Mouse (Mus musculus) liver, embryonic 14.5 days (tissue): Measurements from ENCODE around the gene Scd4. TPM values are rescaled to one million over a fixed set of nuclear protein-coding genes. Genes with fewer than 3 reads are reported as not detected.

Source experiments
- ATAC-seq: fragments of 200-750 bp; cut with Nextera tagmentation; 2 replicates; pipeline ENCODE4 v1.8.0; 2017; ENCODE audit warnings: moderate number of reproducible peaks, mild to moderate bottlenecking, moderate library complexity; ENCODE audit not compliant: insufficient read depth
- DNase-seq, 3 experiments: peaks; one replicate each; pipeline ENCODE4 v3.0.0-alpha.2; 2012 to 2013; ENCODE audit warnings: low read depth in 3 of 3, low spot score in 3 of 3
- H3K27ac ChIP-seq: fragments of 300-500 bp; sonication (generic); 2 replicates; pipeline ENCODE4 v1.5.1; 2014; ENCODE audit warnings: moderate library complexity, mild to moderate bottlenecking, control low read depth, inconsistent platforms
- H3K27me3 ChIP-seq: fragments of 300-500 bp; sonication (generic); 2 replicates; pipeline ENCODE4 v1.6.1; 2014; ENCODE audit warnings: mild to moderate bottlenecking, low read length, moderate library complexity; ENCODE audit not compliant: control insufficient read depth, insufficient read depth
- H3K36me3 ChIP-seq: fragments of 300-500 bp; sonication (generic); replicated peaks from 2 replicates; pipeline ENCODE4 v1.6.1; 2014; ENCODE audit warnings: low read depth; ENCODE audit not compliant: control insufficient read depth, insufficient read depth
- H3K4me1 ChIP-seq, 2 experiments: fragments of 200-500 bp in 1 of 2; fragments of 300-500 bp in 1 of 2; sonication (generic) in 1 of 2; replicated peaks; 2 replicates each; pipeline ENCODE4 v1.6.1; 2012 to 2014; ENCODE audit warnings: antibody characterized with exemption in 1 of 2, inconsistent platforms in 1 of 2, low read length in 1 of 2; ENCODE audit not compliant: control insufficient read depth in 2 of 2, insufficient read depth in 2 of 2
- H3K4me2 ChIP-seq: fragments of 300-500 bp; sonication (generic); 2 replicates; pipeline ENCODE4 v1.6.1; 2014; ENCODE audit warnings: low read depth, mild to moderate bottlenecking, control low read depth, moderate library complexity
- H3K4me3 ChIP-seq, 2 experiments: fragments of 200-500 bp in 1 of 2; fragments of 300-500 bp in 1 of 2; sonication (generic) in 1 of 2; 2 replicates each; pipeline ENCODE4 v1.5.1; 2012 to 2014; ENCODE audit warnings: low read depth in 2 of 2, low read length in 2 of 2, mild to moderate bottlenecking in 2 of 2, control low read depth in 1 of 2, inconsistent platforms in 1 of 2, moderate library complexity in 1 of 2; ENCODE audit not compliant: insufficient read depth in 1 of 2
- H3K9ac ChIP-seq: fragments of 300-500 bp; sonication (generic); replicated peaks from 2 replicates; pipeline ENCODE4 v1.6.1; 2014; ENCODE audit warnings: mild to moderate bottlenecking, control low read depth, moderate library complexity
- H3K9me3 ChIP-seq: fragments of 300-500 bp; sonication (generic); 2 replicates; pipeline ENCODE4 v1.6.1; 2016; ENCODE audit warnings: low read length, mixed read lengths; ENCODE audit not compliant: control insufficient read depth
- CTCF ChIP-seq: IDR thresholded peaks from 2 replicates; pipeline ENCODE4 v1.5.1; 2016; ENCODE audit warnings: antibody characterized with exemption, low read depth, control low read depth
- EP300 ChIP-seq: IDR thresholded peaks from 2 replicates; pipeline ENCODE4 v1.6.1; 2016; ENCODE audit warnings: antibody characterized with exemption, low read depth
- WGBS: fragments of 180-500 bp; shearing (Covaris S2); extraction: QIAGEN DNeasy Blood & Tissue Kit; methylation state at CpG from one replicate; pipeline ENCODE4 v1.1.7; 2014; ENCODE audit not compliant: insufficient replicate concordance; 5-methylcytosine and 5-hydroxymethylcytosine counted together
- polyA plus RNA-seq, 2 experiments: library from polyadenylated mRNA; depleted of rRNA in 1 of 2; stranded (reverse) in 1 of 2; unstranded in 1 of 2; fragments of >200 nt; fragmentation: Nextera tagmentation in 1 of 2; extraction: Ambion mirVana in 1 of 2; gene quantifications; 2 replicates each; pipeline versions ENCODE4 v1.2.1 to v1.2.3; 2012 to 2014

Gene Scd4
- polyA plus RNA-seq, 2 experiments: 0.04 TPM; not detected in 1

- Histone ChIP-seq H3K4me1 (peaks cover 55 to 65% of the 10 kb centered on the region in 2 experiments), H3K36me3 (no peaks in the 10 kb centered on the region), H3K27ac (no peak overlapping the region), H3K4me3 (no peak overlapping the region), H3K9ac (no peak overlapping the region), H3K4me2 (no peak overlapping the region), H3K9me3 (no peaks in the 10 kb centered on the region), H3K27me3 (no peaks in the 10 kb centered on the region)
- TF ChIP-seq EP300: no peak
- no peak for TF ChIP-seq CTCF
- WGBS: 79% methylated on average over 8 of the region's 8 CpGs
- DNase-seq: no peak
- ATAC-seq: no peak
These were observed 47.3 kb upstream of the Scd4 start for GRCm38 (mm10) chr19:44285554-44285953.

GRCm38 (mm10) chr19:44286109-44286508, 46.8 kb upstream of the Scd4 start:
- Histone ChIP-seq H3K4me2 (no peak overlapping the region), H3K9me3 (no peaks in the 10 kb centered on the region), H3K4me1 (peaks cover 53 to 59% of the 10 kb centered on the region in 2 experiments), H3K36me3 (no peaks in the 10 kb centered on the region), H3K27ac (peak overlapping the region; percentile 14; the same call in 1 of the 2 replicates), H3K4me3 (no peak overlapping the region), H3K27me3 (no peaks in the 10 kb centered on the region), H3K9ac (no peak overlapping the region)
- DNase-seq: no peak
- 12% methylated on average over 2 of the region's 2 CpGs for WGBS
- no peak for ATAC-seq
- TF ChIP-seq EP300: no peak

- H3K9ac ChIP-seq: no peak overlapping the region
- no peaks in the 10 kb centered on the region for H3K9me3 ChIP-seq
- H3K36me3 ChIP-seq: no peaks in the 10 kb centered on the region
- no peaks in the 10 kb centered on the region for H3K27me3 ChIP-seq
- 33% methylated on average over 11 of the region's 11 CpGs for WGBS
- H3K27ac ChIP-seq: no peak overlapping the region
- peaks cover 53 to 60% of the 10 kb centered on the region in 2 experiments for H3K4me1 ChIP-seq
- ATAC-seq: no peak
- no peak overlapping the region for H3K4me2 ChIP-seq
- TF ChIP-seq CTCF (no peak), EP300 (no peak)
- no peak overlapping the region for H3K4me3 ChIP-seq
- DNase-seq: no peak
These were observed 45.3 kb upstream of the Scd4 start for GRCm38 (mm10) chr19:44287415-44288110.

- Histone ChIP-seq H3K4me1 (peaks cover 35 to 46% of the 10 kb centered on the region in 2 experiments), H3K9ac (no peak overlapping the region), H3K4me3 (no peak overlapping the region), H3K36me3 (peaks cover 11% of the 10 kb centered on the region), H3K4me2 (peak overlapping the region; percentile 89), H3K27ac (peak overlapping the region; percentile 51), H3K27me3 (no peaks in the 10 kb centered on the region), H3K9me3 (no peaks in the 10 kb centered on the region)
- 69% methylated on average over 2 of the region's 2 CpGs for WGBS
- no peak for TF ChIP-seq CTCF
- TF ChIP-seq EP300: no peak
- ATAC-seq (no peak), DNase-seq (no peak)
These were observed 40.8 kb upstream of the Scd4 start for GRCm38 (mm10) chr19:44292083-44292482.

GRCm38 (mm10) chr19:44292483-44292882, 40.4 kb upstream of the Scd4 start:
- ATAC-seq: no peak
- no peak for DNase-seq
- no peaks in the 10 kb centered on the region for H3K9me3 ChIP-seq
- peaks cover 15% of the 10 kb centered on the region for H3K36me3 ChIP-seq
- peak overlapping the region; percentile 51 for H3K27ac ChIP-seq
- peak overlapping the region; percentile 77 to 81 for H3K4me3 ChIP-seq
- 15% methylated on average over 3 of the region's 3 CpGs for WGBS
- H3K27me3 ChIP-seq: no peaks in the 10 kb centered on the region
- H3K4me2 ChIP-seq: peak overlapping the region; percentile 89
- TF ChIP-seq EP300 (no peak), CTCF (no peak)
- H3K9ac ChIP-seq: peak overlapping the region; percentile 63
- peaks cover 33 to 49% of the 10 kb centered on the region in 2 experiments for H3K4me1 ChIP-seq
